Mouse (Mus musculus): ENCODE results near the gene Vmn1r223. TPM values are rescaled to one million over a fixed set of nuclear protein-coding genes. Genes with fewer than 3 reads are reported as not detected.

Vmn1r223 gene
- polyA plus RNA-seq, 1 experiment from 2014 or later = not detected

GRCm38 (mm10) chr13:23299276-23299998 is 52.5 kb downstream of the Vmn1r223 start:
- Histone ChIP-seq H3K4me1 (replicated peaks; ENCODE audit: control insufficient read depth, insufficient read depth, low read length) (no peaks in the 10 kb centered on the region; the same call in 1 of the 2 replicates), H3K4me3 (ENCODE audit: low read depth, low read length) (peak overlapping the region; percentile 42), H3K27me3 (ENCODE audit: control insufficient read depth, insufficient read depth, low read length) (no peaks in the 10 kb centered on the region), H3K9me3 (ENCODE audit: control insufficient read depth, low read length) (no peaks in the 10 kb centered on the region), H3K36me3 (ENCODE audit: control insufficient read depth, insufficient read depth, low read length) (no peaks in the 10 kb centered on the region), H3K9ac (ENCODE audit: low read depth, low read length) (peak overlapping the region; percentile 44; the same call in 1 of the 2 replicates), H3K4me2 (replicated peaks; ENCODE audit: low read depth, low read length) (peak overlapping the region; percentile 60), H3K27ac (ENCODE audit: low read depth, low read length) (no peak overlapping the region)
- peak; percentile 78 for ATAC-seq (ENCODE audit: low FRiP score)
- WGBS = under 1% methylated on average over 22 of the region's 22 CpGs
- peak; percentile 50 for DNase-seq (ENCODE audit: low spot score)

GRCm38 (mm10) chr13:23299999-23300341 is 53.0 kb downstream of the Vmn1r223 start:
- under 1% methylated on average over 13 of the region's 13 CpGs for WGBS

More at GRCm38 (mm10) chr13:23299999-23300341, 53.0 kb downstream of the Vmn1r223 start:
- H3K4me1 ChIP-seq (replicated peaks; ENCODE audit: control insufficient read depth, insufficient read depth, low read length) = no peaks in the 10 kb centered on the region; the same call in 1 of the 2 replicates
- DNase-seq (ENCODE audit: low spot score) (peak; percentile 91), ATAC-seq (ENCODE audit: low FRiP score) (peak; percentile 69)
- no peaks in the 10 kb centered on the region for H3K27me3 ChIP-seq (ENCODE audit: control insufficient read depth, insufficient read depth, low read length)
- peak overlapping the region; percentile 42 for H3K4me3 ChIP-seq (ENCODE audit: low read depth, low read length)
- H3K4me2 ChIP-seq (replicated peaks; ENCODE audit: low read depth, low read length) = peak overlapping the region; percentile 60
- no peaks in the 10 kb centered on the region for H3K9me3 ChIP-seq (ENCODE audit: control insufficient read depth, low read length)
- H3K36me3 ChIP-seq (ENCODE audit: control insufficient read depth, insufficient read depth, low read length) = no peaks in the 10 kb centered on the region
- H3K27ac ChIP-seq (ENCODE audit: low read depth, low read length) = no peak overlapping the region
- peak overlapping the region; percentile 44; the same call in 1 of the 2 replicates for H3K9ac ChIP-seq (ENCODE audit: low read depth, low read length)

Other genes starting within 250 kb of the Vmn1r223 start
- gene Vmn1r213, start 239.5 kb upstream of the Vmn1r223 start, polyA plus RNA-seq (2014; fragmentation: Nextera tagmentation; extraction: Ambion mirVana) = not detected in 2 replicates
- gene Vmn1r214, start 216.7 kb upstream of the Vmn1r223 start, polyA plus RNA-seq (2014; fragmentation: Nextera tagmentation; extraction: Ambion mirVana) = not detected in 2 replicates
- gene Vmn1r215, start 179.1 kb upstream of the Vmn1r223 start, polyA plus RNA-seq (2014; fragmentation: Nextera tagmentation; extraction: Ambion mirVana) = not detected in 2 replicates
- not detected in 2 replicates for gene Vmn1r217, start 128.9 kb upstream of the Vmn1r223 start, polyA plus RNA-seq (2014; fragmentation: Nextera tagmentation; extraction: Ambion mirVana)
- gene Vmn1r218, start 114.0 kb upstream of the Vmn1r223 start, polyA plus RNA-seq (2014; fragmentation: Nextera tagmentation; extraction: Ambion mirVana) = not detected in 2 replicates
- not detected in 2 replicates for gene Vmn1r219, start 87.8 kb upstream of the Vmn1r223 start, polyA plus RNA-seq (2014; fragmentation: Nextera tagmentation; extraction: Ambion mirVana)
- gene Vmn1r220, start 59.2 kb upstream of the Vmn1r223 start, polyA plus RNA-seq (2014; fragmentation: Nextera tagmentation; extraction: Ambion mirVana) = not detected in 2 replicates
- gene Vmn1r221, start 33.0 kb upstream of the Vmn1r223 start, polyA plus RNA-seq (2014; fragmentation: Nextera tagmentation; extraction: Ambion mirVana) = not detected in 2 replicates
- gene Vmn1r222, start 11.2 kb upstream of the Vmn1r223 start, polyA plus RNA-seq (2014; fragmentation: Nextera tagmentation; extraction: Ambion mirVana) = not detected in 2 replicates
- gene Zfp322a, start 122.1 kb downstream of the Vmn1r223 start, polyA plus RNA-seq (2014; fragmentation: Nextera tagmentation; extraction: Ambion mirVana) = 65.0 and 65.6 TPM in 2 replicates
- gene Abt1, start 176.7 kb downstream of the Vmn1r223 start, polyA plus RNA-seq (2014; fragmentation: Nextera tagmentation; extraction: Ambion mirVana) = 12.1 and 13.4 TPM in 2 replicates
- not detected in 2 replicates for gene Btn1a1, start 218.8 kb downstream of the Vmn1r223 start, polyA plus RNA-seq (2014; fragmentation: Nextera tagmentation; extraction: Ambion mirVana)
- gene Btn2a2, start 241.7 kb downstream of the Vmn1r223 start, polyA plus RNA-seq (2014; fragmentation: Nextera tagmentation; extraction: Ambion mirVana) = 0.15 and 0.18 TPM in 2 replicates